Comparison of ENCODE assay signal across 21 mouse cellular contexts in genomic region chr14:51482051-51482715, GRCm38 (mm10). TPM values are rescaled to one million over a fixed set of nuclear protein-coding genes. Genes with fewer than 3 reads are reported as not detected.
DNase-seq lines count a peak whose midpoint lies in the region; ATAC-seq and TF ChIP-seq lines count a peak whose summit lies in the region.
"Had no signal": no experiment of that assay in that cellular context is flagged by ENCODE, and none has a peak within 500 bp of the region (broad histone marks: within the 10 kb centered on the region; RNA-seq: fewer than 3 reads in every experiment).

No protein-coding gene starts in this region.

- H3K9ac ChIP-seq in heart, embryonic 12.5 days = no peak overlapping the region
- H3K9ac ChIP-seq in kidney, postnatal 0 days (ENCODE audit: low read depth, low read length) = no peak overlapping the region
- H3K9ac ChIP-seq in intestine, postnatal 0 days (ENCODE audit: low read depth, low read length) = no peak overlapping the region
- H3K9ac ChIP-seq: embryonic facial prominence, embryonic 12.5 days; forebrain, embryonic 12.5 days; hindbrain, embryonic 12.5 days; neural tube, embryonic 13.5 days had no signal

- H3K4me3 ChIP-seq in heart, embryonic 12.5 days = no peak overlapping the region
- peak overlapping the region; percentile 16 for H3K4me3 ChIP-seq in kidney, postnatal 0 days (replicated peaks; ENCODE audit: low read depth, low read length)
- peak overlapping the region; percentile 68 for H3K4me3 ChIP-seq in G1E (ENCODE audit: low read depth, low read length)
- no peak overlapping the region for H3K4me3 ChIP-seq in intestine, postnatal 0 days (ENCODE audit: low read depth, low read length)
- H3K4me3 ChIP-seq in midbrain, embryonic 10.5 days = no peak overlapping the region
- no peak overlapping the region for H3K4me3 ChIP-seq in cerebellum, adult 2 months (replicated peaks; ENCODE audit: insufficient read depth, low read depth, low read length)
- H3K4me3 ChIP-seq: embryonic facial prominence, embryonic 12.5 days; forebrain, embryonic 12.5 days; hindbrain, embryonic 12.5 days; neural tube, embryonic 13.5 days had no signal

- TF ChIP-seq POLR2A in cerebellum, adult 2 months (IDR thresholded peaks at IDR 0.05; ENCODE audit: borderline replicate concordance, insufficient read depth, low read length) = no peak

- no peak for ATAC-seq in heart, embryonic 12.5 days (ENCODE audit: insufficient number of reproducible peaks, low FRiP score)
- ATAC-seq in kidney, postnatal 0 days (replicated peaks; ENCODE audit: low FRiP score, low read depth) = no peak
- no peak for ATAC-seq in G1E (ENCODE audit: extremely low read depth, insufficient number of reproducible peaks, low FRiP score, poor library complexity, severe bottlenecking)
- no peak for ATAC-seq in intestine, postnatal 0 days

- H3K4me1 ChIP-seq in heart, embryonic 12.5 days (replicated peaks) = no peaks in the 10 kb centered on the region
- H3K4me1 ChIP-seq in kidney, postnatal 0 days (replicated peaks; ENCODE audit: insufficient read depth, low read length) = no peaks in the 10 kb centered on the region
- H3K4me1 ChIP-seq in G1E (ENCODE audit: insufficient read depth, low read depth, low read length) = peaks cover 5% of the 10 kb centered on the region
- no peaks in the 10 kb centered on the region for H3K4me1 ChIP-seq in intestine, postnatal 0 days (replicated peaks; ENCODE audit: control insufficient read depth, insufficient read depth, low read length)
- no peaks in the 10 kb centered on the region for H3K4me1 ChIP-seq in midbrain, embryonic 10.5 days
- no peaks in the 10 kb centered on the region for H3K4me1 ChIP-seq in cerebellum, adult 2 months (ENCODE audit: control insufficient read depth, insufficient read depth, low read length)
- H3K4me1 ChIP-seq: embryonic facial prominence, embryonic 12.5 days; forebrain, embryonic 12.5 days; hindbrain, embryonic 12.5 days; neural tube, embryonic 13.5 days had no signal

- no peaks in the 10 kb centered on the region for H3K36me3 ChIP-seq in heart, embryonic 12.5 days
- H3K36me3 ChIP-seq in kidney, postnatal 0 days (ENCODE audit: insufficient read depth, low read length) = no peaks in the 10 kb centered on the region
- no peaks in the 10 kb centered on the region for H3K36me3 ChIP-seq in G1E (replicated peaks)
- H3K36me3 ChIP-seq in intestine, postnatal 0 days (ENCODE audit: control insufficient read depth, insufficient read depth) = no peaks in the 10 kb centered on the region
- H3K36me3 ChIP-seq in midbrain, embryonic 10.5 days = no peaks in the 10 kb centered on the region
- H3K36me3 ChIP-seq: embryonic facial prominence, embryonic 12.5 days; forebrain, embryonic 12.5 days; hindbrain, embryonic 12.5 days; neural tube, embryonic 13.5 days had no signal

- H3K4me2 ChIP-seq in heart, embryonic 12.5 days = no peak overlapping the region
- H3K4me2 ChIP-seq in kidney, postnatal 0 days (ENCODE audit: low read length) = peak overlapping the region; percentile 39
- H3K4me2 ChIP-seq in intestine, postnatal 0 days (replicated peaks; ENCODE audit: low read depth) = peak overlapping the region; percentile 27; the same call in 1 of the 2 replicates
- H3K4me2 ChIP-seq: embryonic facial prominence, embryonic 12.5 days; forebrain, embryonic 12.5 days; hindbrain, embryonic 12.5 days; liver, embryonic 11.5 days; neural tube, embryonic 13.5 days had no signal

- DNase-seq in heart, adult 11 months = peak; percentile 83
- no peak for DNase-seq in kidney, postnatal 0 days (ENCODE audit: low spot score)
- no peak for DNase-seq in kidney, postnatal 25 days
- DNase-seq in G1E (ENCODE audit: low spot score) = peak; percentile 2
- DNase-seq in midbrain, embryonic 10.5 days (ENCODE audit: low spot score) = no peak
- no peak for DNase-seq in cerebellum, adult 2 months
- DNase-seq: cerebellum, postnatal 36 days; lung, postnatal 36 days; thymus, postnatal 36 days had no signal

- TF ChIP-seq CTCF in kidney, postnatal 0 days (IDR thresholded peaks at IDR 0.05; ENCODE audit: low read depth) = no peak
- TF ChIP-seq CTCF in G1E (IDR thresholded peaks at IDR 0.05; ENCODE audit: low read depth, low read length) = no peak
- TF ChIP-seq CTCF in intestine, postnatal 0 days (IDR thresholded peaks at IDR 0.05; ENCODE audit: low read depth) = no peak
- TF ChIP-seq CTCF in cerebellum, adult 2 months (IDR thresholded peaks at IDR 0.05; ENCODE audit: borderline replicate concordance, insufficient read depth, low read depth, low read length) = no peak

- H3K9me3 ChIP-seq in heart, embryonic 12.5 days (replicated peaks) = 0 out of 2 replicates have a peak, but pooled peaks cover 2% of the 10 kb centered on the region
- H3K9me3 ChIP-seq in kidney, postnatal 0 days (replicated peaks; ENCODE audit: low read length) = no peaks in the 10 kb centered on the region
- no peaks in the 10 kb centered on the region for H3K9me3 ChIP-seq in G1E (replicated peaks)
- no peaks in the 10 kb centered on the region for H3K9me3 ChIP-seq in intestine, postnatal 0 days (ENCODE audit: control insufficient read depth)
- H3K9me3 ChIP-seq in midbrain, embryonic 10.5 days (replicated peaks) = peaks cover 4% of the 10 kb centered on the region; the same call in 1 of the 2 replicates
- H3K9me3 ChIP-seq: embryonic facial prominence, embryonic 12.5 days; hindbrain, embryonic 12.5 days had no signal

- no peaks in the 10 kb centered on the region for H3K27me3 ChIP-seq in heart, embryonic 12.5 days (replicated peaks)
- H3K27me3 ChIP-seq in kidney, postnatal 0 days (ENCODE audit: insufficient read depth, low read length) = no peaks in the 10 kb centered on the region
- no peaks in the 10 kb centered on the region for H3K27me3 ChIP-seq in G1E (ENCODE audit: insufficient read depth, low read length)
- H3K27me3 ChIP-seq in intestine, postnatal 0 days (replicated peaks; ENCODE audit: control insufficient read depth, insufficient read depth, low read length) = no peaks in the 10 kb centered on the region
- no peaks in the 10 kb centered on the region for H3K27me3 ChIP-seq in midbrain, embryonic 10.5 days (ENCODE audit: low read depth, poor library complexity, severe bottlenecking)
- no peaks in the 10 kb centered on the region for H3K27me3 ChIP-seq in cerebellum, adult 2 months (ENCODE audit: control insufficient read depth, insufficient read depth, low read length)
- H3K27me3 ChIP-seq: embryonic facial prominence, embryonic 12.5 days; forebrain, embryonic 12.5 days; hindbrain, embryonic 12.5 days; neural tube, embryonic 13.5 days had no signal

- 66% methylated on average over 5 of the region's 5 CpGs for WGBS in heart, embryonic 12.5 days
- 28% methylated on average over 5 of the region's 5 CpGs for WGBS in kidney, postnatal 0 days
- WGBS in intestine, postnatal 0 days = 67% methylated on average over 5 of the region's 5 CpGs
- WGBS in midbrain, embryonic 10.5 days = 86% methylated on average over 5 of the region's 5 CpGs
- WGBS in cerebellum, adult 2 months = 79% methylated on average over 5 of the region's 5 CpGs

- no peak overlapping the region for H3K27ac ChIP-seq in heart, embryonic 12.5 days (ENCODE audit: poor library complexity, severe bottlenecking)
- no peak overlapping the region for H3K27ac ChIP-seq in kidney, postnatal 0 days
- no peak overlapping the region for H3K27ac ChIP-seq in intestine, postnatal 0 days (ENCODE audit: low read depth, low read length)
- no peak overlapping the region for H3K27ac ChIP-seq in midbrain, embryonic 10.5 days (replicated peaks)
- H3K27ac ChIP-seq in cerebellum, adult 2 months (ENCODE audit: insufficient read depth, low read length) = no peak overlapping the region
- H3K27ac ChIP-seq: embryonic facial prominence, embryonic 12.5 days; forebrain, embryonic 12.5 days; hindbrain, embryonic 12.5 days; neural tube, embryonic 13.5 days had no signal

RNA-seq across cellular contexts. Expression of gene Vmn2r89, which starts 30.5 kb away (rescaled TPM):
- polyA plus RNA-seq in heart, embryonic 12.5 days (2016; fragmentation: Nextera tagmentation; extraction: Ambion mirVana) = not detected in 2 replicates
- polyA plus RNA-seq in kidney, postnatal 0 days (2015; fragmentation: Nextera tagmentation; extraction: Ambion mirVana) = not detected in 2 replicates
- total RNA-seq in G1E (2014; fragmentation: Nextera tagmentation) = not detected in 2 replicates
- 0.05 and 0.06 TPM in 2 replicates for total RNA-seq in G1E (2017)
- polyA plus RNA-seq in G1E (2012) = not detected in 2 replicates
- polyA plus RNA-seq in intestine, postnatal 0 days (2015; fragmentation: Nextera tagmentation; extraction: Ambion mirVana) = not detected in 2 replicates
- polyA plus RNA-seq in midbrain, embryonic 10.5 days (2016; fragmentation: Nextera tagmentation; extraction: Ambion mirVana) = not detected in 2 replicates
- polyA plus RNA-seq in cerebellum, adult 2 months (2012; rRNA removed) = not detected in 2 replicates
- total RNA-seq: granulocyte monocyte progenitor cell, adult 5-6 weeks; left cerebral cortex, postnatal 14 days; midbrain, postnatal 0 days had no signal
- polyA plus RNA-seq: embryonic facial prominence, embryonic 12.5 days; forebrain, embryonic 12.5 days; hindbrain, embryonic 12.5 days; kidney, adult 2 months; liver, embryonic 11.5 days; midbrain, postnatal 0 days; neural tube, embryonic 13.5 days; stomach, embryonic 16.5 days had no signal

Comparison
In these comparisons a context has a peak if more than half of its experiments do, and no peak if none do; other contexts are left out.
1. DNase-seq: peak in heart, adult 11 months (single experiment) and G1E (single experiment); none in kidney, postnatal 0 days (single experiment), kidney, postnatal 25 days (0 of 2), midbrain, embryonic 10.5 days (single experiment) and cerebellum, adult 2 months (0 of 2).
2. H3K4me3 ChIP-seq: peak in kidney, postnatal 0 days (single experiment) and G1E (single experiment); none in heart, embryonic 12.5 days (single experiment), intestine, postnatal 0 days (single experiment), midbrain, embryonic 10.5 days (single experiment) and cerebellum, adult 2 months (single experiment).